Mouse (Mus musculus) liver, adult 2 months (tissue): ENCODE measurements around the gene Ap2a2.

ENCODE experiments used
- CTCF ChIP-seq: fragments of 200-500 bp; IDR thresholded peaks from 2 replicates; pipeline ENCODE4 v1.5.1; 2011; ENCODE audit warnings: low read depth, low read length, control low read depth
- POLR2A ChIP-seq: fragments of 200-500 bp; IDR thresholded peaks from 2 replicates; pipeline ENCODE4 v1.6.1; 2011; ENCODE audit warnings: low read length, control low read depth; ENCODE audit not compliant: insufficient read depth; ENCODE audit errors: extremely low read depth

- TF ChIP-seq CTCF (no peak), POLR2A (no peak)
Observed at GRCm38 (mm10) chr7:141577801-141578200, 15.8 kb downstream of the Ap2a2 start.
